Mouse (Mus musculus): ENCODE measurements at regions not wholly inside any gene's neighbourhood (a gene's known extent, or its start where the extent isn't known, plus 50 kb on each side); places are given as distances from the start of the nearest gene placed in this dataset.
A peak's percentile ranks its signal among the peaks of the same experiment; 100 is the strongest.

DNA sequence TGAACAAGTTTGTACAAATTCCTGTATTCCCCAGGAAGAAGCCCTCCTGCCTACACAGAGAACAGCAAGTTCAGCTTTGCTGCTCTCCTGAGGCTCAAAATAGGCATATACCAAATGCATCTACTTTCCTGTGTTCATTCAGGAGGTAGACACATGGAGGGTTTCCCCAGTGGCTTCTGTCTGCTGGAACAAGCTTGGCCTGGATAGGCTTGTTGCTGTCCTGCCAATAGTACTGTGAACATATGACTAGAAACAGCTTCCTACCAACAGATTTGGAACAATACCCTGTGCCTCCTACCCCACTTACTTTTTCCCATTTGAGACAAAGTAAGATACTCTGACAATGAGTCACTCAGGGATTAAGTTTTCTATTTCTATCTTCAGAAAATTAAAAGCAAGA is 93.8 kb upstream of the Wdpcp start:
- ATAC-seq = no peak

DNA sequence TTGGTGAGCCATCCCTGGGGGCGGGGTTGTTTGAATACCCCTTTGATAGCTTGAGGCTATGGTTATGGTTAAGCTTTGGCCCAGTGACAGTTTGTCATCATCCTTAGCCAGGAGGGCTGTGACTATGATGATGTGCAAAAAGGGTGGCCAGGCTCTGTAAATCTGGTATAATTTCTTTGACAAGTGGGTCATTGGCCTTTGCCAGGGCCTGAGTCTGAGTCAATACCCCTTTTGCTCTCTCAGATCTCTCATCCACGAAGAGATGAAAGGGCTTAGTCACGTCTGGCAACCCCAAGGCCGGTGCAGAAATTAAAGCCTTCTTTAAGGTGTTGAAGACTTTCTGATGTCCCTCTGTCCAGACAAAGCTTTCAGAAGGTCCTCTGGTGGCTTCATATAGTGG is 99.7 kb upstream of the Ugp2 start:
- no peak for ATAC-seq

DNA sequence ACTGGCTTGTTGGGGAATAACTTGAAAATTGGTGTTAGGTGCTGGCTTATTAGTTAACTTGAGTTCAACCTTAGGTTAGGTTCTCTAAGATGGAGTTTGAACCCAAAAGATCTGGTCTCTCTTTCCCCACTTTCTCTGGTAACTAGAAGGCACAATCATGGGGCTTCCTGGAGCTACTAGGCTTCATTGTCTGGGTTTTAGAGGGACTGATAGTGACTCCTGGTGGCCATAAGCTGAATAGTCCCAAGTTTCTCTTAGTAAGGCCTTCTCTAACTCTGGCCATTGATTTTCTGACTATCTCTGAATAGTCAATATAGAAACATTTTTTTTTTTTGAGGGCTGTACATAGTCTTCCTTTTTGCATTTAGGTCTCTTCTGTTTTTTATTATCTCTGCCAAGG is 97.5 kb upstream of the Ugp2 start:
- ATAC-seq = no peak

DNA sequence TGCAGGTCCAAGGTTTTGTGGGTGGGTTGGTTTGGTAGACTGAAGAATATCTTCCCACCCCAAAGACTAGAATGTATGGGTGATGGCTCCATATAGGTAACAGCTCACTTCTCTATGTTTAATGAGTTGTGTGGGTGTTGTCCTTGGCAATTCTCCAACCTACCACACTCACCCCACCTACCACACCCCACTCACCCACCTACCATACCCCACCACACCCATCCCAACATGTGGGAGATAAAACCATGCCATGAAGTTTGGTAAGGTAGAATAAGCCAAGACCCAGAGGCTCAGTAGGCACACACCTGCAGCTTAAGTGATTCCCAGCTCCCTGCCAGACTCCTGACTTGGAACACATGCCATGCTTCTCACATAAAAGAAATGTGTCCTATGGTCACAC is 89.0 kb upstream of the Ugp2 start:
- ATAC-seq = no peak

DNA sequence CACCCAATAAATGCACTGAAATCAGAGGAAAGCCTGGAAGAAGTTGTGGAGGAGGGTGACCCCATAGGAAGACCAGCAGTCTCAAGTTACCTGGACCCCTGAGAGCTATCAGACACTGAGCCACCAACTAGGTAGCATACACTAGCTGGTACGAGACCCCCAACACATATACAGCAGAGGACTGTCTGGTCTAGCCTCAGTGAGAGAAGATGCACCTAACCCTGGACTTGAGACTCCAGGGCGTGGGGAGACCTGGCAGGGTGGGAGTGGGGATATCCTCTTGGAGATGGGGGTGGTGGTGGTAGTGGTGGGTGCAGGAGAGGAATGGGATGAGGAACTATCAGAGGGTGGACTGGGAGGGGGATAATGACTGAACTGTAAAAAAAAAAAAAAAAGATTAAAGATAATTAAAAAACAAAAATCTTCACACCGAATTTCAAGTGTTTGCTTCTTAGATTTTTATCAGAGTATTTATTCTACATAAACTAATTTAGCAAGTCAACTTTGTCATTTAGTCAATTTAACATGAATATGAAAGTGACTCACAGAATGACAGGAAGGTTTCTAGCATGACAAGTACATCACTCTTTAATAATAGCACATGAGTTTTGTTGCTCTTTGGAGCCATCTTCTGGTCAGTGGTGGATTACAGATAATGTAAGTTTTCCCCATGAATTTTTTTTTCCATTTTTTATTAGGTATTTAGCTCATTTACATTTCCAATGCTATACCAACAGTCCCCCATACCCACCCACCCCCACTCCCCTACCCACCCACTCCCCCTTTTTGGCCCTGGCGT is 82.5 kb upstream of the Ugp2 start:
- peak; percentile 88 for ATAC-seq

DNA sequence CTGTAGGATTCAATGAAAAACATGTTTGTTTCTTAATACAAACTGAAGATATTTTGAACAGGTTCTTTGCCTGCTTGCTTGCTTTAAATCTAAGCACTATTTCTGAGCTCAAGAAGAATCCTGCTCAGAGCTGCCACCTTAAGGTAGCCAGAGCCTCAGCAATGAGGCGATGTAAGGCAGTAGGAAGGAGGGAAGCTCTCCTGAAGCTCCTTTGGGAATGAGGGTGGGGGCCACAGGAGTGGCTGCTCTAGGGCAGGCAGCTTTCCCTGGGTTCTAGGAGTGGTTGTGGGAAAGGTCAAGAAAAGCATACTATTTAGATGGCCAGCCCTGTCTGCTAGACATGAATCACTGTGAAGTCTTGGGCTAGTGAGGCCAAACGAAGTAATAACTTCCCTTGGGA is 62.7 kb upstream of the Ugp2 start:
- ATAC-seq = no peak

DNA sequence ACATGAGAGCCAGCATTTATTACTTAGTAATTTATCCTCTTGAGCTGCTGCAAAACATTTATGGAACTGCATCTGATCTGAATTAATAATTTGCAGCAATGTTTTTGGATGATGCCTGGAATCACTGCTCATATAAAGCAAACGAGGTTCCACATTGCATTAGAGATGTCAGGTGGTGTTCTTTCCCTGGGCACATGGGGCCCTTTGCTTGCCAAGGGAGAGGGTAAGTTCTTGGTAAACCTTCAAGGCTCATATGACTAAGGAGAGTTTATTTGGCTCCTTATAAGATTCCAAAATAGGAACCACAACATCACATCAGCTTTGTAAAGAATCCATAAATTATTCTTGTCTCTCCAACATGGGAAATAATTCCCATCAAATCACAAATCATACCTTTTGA is 59.0 kb upstream of the Ugp2 start:
- no peak for ATAC-seq

DNA sequence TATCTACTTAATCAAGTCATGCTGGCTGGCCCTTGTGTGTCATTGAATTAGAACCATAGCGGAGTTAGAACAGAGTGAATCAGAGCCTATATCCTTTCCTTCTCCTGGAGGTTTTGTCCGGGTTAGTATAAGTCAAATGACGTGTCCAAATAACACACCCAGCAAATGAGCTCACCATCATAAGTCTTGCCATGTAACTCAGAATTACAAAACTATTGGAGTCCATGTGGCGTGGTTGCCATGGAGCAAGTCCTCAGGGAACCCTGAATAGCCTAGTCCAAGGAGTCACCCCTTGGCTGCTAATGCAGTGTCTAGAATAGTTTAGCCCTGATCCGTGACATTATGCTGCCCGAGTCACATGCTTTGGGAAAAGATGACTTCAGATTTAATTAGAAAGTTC is 57.7 kb upstream of the Ugp2 start:
- ATAC-seq = no peak

DNA sequence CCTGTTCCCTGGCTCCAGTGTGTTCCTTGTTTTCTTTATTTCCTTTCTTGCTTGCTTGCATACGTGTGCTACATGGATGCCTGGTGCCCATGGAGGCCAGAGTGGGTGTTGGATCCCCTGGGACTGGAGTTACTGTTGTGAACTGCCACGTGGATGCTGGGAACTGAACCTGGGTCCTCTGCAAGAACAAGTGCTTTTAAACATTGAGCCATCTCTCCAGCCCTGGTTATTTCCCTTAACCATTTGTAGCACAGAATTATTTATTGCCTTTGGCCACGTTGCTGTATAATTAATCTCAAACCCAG is 57.0 kb upstream of the Ugp2 start:
- ATAC-seq = no peak

DNA sequence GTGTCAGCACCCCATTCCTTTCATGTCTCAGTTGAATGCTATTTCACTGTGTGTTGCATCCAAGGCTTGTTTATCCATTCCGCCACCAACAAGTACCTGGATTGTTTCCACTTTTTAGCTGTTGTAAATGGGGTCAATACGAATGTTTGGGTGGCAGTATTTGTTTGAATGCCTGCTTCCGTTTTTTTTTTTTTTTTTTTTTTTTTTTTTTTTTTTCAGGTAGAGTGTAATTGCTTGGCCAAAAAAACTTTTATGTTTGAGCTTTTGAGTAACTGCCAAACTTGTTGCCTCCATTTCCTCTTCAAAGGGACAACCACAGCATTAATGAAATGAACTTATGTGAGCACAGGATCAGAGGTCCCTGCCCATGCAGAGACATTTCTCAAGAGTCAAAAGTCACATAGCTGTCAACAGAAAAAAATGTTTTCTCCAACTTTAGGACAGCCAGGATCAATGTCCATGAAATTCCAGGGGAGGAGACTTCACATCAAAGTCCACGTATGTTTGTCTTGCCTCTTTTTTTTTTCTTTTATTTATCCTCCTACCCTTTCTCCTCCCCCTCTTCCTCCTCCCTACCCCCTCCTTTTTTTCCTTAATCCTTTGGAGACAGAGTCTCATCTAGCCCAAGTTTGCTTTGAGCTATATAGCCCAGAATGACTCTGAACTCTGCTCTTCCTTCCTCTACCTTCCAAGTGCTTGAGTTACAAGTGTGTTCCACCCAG is 56.5 kb upstream of the Ugp2 start:
- ATAC-seq = no peak

DNA sequence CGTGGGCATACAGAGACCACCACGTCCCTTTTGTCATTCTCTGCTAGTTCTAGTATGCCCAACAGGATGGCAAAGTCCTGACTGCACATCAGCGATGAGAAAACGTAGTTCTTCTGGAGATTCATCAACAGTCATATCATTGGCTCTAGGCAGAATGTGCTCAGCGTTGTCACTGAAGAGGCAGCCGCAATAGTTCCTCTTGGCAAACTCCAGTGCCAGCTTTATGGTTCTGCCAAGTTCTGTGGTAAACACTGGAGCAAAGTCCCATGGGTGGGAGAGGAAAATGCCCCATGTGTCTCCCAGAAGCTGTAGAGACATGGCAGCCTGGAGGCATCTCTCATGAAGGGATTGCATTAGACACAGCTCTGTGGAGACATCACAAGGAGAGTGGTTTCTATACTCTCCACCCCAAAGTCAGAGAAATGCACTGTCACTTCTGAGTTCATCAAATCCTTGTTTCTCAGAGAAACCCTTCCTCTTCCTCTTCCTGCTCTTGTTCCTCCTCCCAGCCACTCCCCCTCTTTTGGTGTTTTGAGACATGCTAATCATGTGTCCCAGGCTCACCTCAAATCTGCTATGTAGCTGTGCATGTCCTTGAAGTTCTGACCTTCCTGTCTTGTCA is 54.6 kb upstream of the Ugp2 start:
- ATAC-seq = no peak

DNA sequence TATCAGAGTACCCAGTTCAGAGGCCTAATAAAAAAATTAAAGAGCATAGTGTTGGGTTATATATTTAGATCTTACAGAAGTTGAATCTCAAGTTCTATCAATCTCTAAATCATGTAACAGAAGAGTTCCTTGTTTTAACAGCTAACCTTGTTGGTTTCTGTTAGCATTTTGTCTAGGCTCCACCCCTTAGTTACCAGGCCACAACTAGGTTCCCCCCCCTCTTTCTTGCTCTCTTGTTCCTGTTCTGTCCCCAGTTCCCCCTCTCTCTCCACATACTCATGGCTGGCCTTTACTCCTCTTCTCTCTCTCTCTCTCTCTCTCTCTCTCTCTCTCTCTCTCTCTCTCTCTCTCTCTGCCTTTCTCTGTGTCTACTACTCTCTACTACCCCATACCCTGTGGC is 53.3 kb upstream of the Ugp2 start:
- no peak for ATAC-seq

DNA sequence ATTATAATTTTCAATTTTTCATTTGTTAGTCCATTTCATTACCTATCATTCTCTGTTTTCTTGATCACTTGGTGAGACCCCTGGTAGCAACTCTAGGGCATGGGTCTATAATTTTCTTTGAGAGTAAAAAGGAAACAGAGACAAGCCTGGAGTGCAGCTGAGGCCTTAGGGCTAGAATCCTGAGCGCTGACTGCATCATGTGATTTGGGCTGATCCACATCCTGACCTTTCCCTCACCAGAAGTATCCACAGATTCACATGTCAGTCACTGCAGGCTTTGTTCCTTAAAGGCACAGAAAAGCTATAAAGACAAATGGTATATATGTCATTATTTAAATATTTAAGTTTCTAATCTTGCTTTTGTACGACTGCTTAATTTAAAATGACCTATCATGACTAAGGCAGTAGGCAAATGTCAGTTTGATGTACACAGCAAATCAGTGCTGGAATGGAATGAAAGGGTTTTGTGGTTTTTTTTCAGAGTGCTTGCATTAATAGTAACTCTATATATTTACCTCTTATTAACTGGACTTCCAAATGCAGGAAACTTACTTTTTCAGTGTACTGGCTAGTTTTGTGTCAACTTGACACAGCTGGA is 51.4 kb upstream of the Ugp2 start:
- ATAC-seq = no peak

All from activated CD4-positive, CD25-positive, alpha-beta regulatory T cell, adult 4 months (primary cell).